Mouse (Mus musculus) adrenal gland, postnatal 25 days (tissue): ENCODE measurements around the gene Cerk. TPM values are rescaled to one million over a fixed set of nuclear protein-coding genes. Genes with fewer than 3 reads are reported as not detected.

Source experiments
- DNase-seq: peaks from one replicate; pipeline ENCODE4 v3.0.0; 2021; ENCODE audit warnings: mixed read lengths
- total RNA-seq: library from RNA; stranded (reverse); gene quantifications from 2 replicates; pipeline ENCODE4 v1.2.3, GENCODE M21; 2021

Gene Cerk
- total RNA-seq, 1 experiment from 2014 or later, result 26.4 TPM

DNA sequence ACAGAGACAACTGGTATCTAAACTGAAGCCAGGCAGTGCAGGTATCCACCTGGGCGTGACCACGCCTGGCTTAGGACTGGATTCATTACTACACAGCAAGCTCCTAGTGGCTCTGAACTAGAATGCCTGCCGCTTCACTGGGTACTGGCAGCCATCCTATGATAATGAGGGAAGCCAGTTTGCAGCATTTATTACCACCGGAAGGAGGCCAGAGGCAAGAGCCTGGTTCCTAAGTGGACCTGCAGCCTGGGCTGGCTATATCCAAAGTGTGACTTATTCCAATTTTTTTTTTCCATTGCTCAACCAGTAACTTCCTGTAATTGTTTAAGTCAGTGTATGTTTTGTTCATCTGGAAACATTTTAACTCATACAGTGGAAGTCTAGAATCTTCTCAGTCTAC lies 20.4 kb upstream of the Cerk start:
- DNase-seq, result no peak

DNA sequence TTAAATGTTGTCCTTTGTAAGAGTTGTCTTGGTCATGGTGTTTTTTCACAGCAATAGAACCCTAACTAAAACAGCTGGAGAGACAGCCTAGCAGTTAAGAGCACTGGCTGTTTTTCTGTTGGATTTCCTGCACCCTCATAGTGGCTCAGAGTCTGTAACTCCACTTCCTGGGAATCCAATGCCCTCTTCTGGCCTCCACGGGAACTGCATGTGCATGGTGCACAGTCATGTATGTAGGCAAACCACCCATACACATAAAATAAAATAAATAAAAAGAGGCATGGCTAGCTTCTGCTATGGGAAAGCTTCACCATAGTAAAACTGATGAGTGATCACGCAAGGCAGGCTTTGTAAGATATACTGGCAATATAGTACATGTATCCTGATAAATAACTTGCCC lies 19.4 kb upstream of the Cerk start:
- DNase-seq, result peak; percentile 66

DNA sequence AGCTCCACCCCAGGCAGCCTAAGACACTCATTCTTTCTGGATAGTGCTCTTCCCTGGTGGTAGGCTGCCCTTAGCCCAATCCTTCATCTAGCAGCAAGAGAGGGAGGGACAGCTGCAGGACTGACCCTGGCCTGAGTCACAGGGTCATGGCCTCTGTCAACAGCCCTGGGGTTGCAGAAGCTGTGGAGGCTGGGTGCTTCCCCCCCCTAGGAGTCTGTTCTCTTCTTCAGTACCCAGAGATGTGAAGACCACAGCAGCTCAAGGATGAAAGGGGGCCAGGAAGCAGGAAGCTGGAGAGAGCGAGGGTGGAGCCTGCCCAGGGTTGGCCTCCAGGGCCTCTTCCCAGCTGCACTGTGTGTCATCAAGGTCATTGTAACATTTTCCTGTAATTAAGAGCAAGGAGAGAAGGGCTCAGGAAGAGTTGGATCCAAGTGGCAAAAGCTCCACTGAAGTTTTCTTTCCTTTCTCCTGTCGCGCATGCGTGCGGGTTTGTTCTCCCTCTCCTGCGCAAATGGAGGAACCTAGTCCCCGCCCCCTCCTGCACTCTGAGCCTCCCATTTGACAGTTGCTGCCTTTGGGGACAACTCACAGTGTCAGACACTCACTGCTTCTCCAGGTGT lies 18.1 kb upstream of the Cerk start:
- peak; percentile 71 for DNase-seq

DNA sequence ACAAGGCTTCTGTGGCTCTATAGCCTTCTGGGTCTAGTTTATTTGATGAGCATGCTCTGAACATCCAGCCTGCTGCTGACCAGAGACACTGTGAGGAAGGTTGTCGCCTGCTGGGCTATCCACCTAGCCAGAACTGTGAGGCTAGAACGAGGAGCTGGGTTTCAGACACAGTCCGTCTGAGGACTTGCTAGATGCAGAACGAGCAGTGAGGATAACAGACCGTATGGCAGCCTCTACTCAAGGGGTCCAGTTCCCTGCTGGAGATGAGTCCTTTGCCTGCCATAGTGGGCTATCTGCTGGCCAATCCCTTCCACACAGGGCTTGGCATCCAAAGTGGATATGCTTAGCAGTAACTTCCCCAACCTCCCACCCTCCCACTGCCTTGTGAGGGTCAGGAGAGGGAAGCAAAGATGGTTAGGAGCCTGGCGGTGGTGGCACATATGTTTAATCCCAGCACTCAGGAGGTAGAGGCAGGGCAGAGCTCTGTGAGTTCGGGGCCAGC lies 17.4 kb upstream of the Cerk start:
- DNase-seq, result no peak

DNA sequence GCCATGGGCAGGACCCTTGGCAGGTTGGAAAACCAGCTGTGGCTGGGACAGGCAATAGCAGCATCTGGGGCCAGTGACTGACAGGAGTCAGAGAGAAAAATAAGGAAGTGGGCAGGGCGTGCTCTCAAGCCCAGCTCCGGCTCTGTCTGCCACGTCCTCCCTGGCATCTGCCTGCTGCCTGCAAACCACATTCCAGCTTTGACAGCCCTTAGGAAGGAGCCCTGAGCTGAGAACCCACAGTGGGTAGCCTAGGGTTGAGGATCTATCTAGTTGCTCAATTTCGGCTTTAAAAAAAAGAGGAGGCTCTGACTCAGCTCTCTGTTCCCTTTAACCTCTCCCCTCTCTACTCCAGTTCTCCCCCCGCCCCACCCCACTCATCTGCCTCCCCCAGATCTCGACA lies 16.7 kb upstream of the Cerk start:
- no peak for DNase-seq

DNA sequence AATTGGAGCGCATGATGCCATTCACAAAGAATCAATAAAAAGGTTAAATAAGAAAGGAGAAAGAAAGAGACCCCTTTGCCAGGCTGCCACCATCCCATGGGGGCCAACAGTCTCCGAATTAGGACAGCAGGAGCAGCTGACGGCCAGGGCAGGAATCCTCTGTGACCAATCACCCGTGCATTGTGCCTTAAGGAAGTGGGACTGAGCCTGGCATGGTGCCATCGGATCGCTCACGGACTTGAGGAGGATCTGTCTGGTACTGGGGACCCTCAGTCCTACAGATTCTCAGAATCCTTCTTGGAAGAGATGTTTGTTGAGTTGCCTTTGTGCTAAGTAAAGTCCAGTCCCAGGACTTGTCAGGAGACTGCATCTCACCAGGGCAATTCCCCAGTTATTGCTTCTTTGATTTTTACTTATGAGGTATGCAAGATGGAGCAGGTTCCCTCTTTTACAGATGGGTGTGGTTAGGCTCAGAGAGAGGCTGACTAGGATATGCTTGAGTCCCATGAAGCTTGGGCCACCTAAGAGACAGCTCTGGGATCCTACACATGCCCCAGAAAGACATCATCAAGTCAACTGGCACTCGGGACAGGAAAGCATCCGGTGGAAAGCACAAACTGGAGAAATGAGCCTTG lies 15.9 kb upstream of the Cerk start:
- DNase-seq, result no peak

DNA sequence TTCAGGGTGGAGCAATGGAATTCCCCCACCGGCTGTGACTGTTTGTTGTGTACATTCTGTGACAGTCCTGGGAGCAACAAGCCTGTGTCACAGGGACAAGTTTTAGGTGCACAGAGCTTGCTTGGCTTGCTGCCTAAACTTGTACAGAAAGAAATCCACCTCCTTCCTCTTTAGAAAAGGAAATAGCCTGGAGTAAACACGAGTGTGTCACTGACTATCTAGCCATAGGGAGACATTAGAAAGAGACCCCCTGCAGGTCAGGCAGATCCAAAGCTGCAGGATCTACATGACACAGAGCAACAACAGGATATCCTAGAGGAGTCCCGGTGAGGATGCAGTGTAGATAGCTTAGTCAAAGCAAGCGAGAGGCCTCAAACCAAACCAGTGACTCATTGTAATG lies 15.2 kb upstream of the Cerk start:
- DNase-seq, result no peak

DNA sequence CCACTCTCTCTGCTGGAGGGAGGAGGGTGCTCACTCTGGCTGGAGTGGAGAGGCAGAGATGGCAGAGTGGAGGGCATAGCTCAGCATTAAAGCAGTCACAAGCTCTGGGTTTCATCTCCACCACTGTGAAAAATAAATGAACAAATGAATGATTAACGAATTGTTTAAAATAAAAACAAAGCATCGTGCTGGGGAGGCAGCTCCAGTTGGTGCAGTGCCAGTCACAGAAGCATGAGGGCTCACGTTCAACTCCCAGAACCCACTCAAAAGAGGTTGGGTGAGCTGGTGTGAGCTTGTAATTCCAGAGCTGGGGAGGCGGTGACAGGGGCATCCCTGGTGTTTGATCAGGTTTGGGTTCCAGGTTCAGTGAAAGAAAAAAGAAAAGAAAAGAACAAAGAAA lies 14.2 kb upstream of the Cerk start:
- no peak for DNase-seq

DNA sequence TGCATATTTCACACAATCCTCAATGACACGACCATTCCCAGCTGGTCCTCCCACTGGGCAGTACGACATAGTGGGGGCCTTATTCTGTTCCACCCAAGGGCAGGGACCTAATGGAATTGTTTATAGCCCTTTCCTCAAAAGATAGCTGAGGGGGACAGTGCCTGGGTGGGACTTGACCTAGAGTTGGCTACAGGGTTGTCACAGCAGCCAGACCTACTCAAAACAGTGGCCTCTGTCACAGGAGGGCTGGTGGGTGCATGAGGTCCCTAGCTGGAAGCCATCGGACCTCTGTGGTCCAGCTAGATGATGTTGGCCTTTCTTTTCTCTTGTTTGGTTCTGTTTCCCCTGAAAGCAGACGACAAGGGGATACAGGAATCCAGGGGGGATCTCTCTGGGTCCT lies 13.5 kb upstream of the Cerk start:
- no peak for DNase-seq

DNA sequence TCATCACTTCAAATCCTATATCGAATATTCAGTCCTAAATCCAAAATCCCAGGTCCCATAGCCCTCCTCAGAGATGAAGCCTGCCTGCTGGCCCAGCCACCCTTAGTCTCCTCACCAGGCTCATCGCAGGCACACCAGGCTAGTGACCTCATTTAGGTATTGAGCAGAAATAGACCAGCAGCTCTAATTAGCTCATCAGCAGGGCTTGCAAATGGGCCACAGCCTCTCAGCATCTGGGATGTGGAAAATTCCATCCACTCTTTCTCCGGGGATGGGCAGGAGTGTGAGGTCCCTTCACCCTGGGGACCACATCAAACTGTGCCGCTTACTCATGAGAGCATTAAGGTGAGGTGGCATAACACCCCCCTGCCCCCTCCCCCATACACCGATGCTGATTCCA lies 13.1 kb upstream of the Cerk start:
- no peak for DNase-seq

DNA sequence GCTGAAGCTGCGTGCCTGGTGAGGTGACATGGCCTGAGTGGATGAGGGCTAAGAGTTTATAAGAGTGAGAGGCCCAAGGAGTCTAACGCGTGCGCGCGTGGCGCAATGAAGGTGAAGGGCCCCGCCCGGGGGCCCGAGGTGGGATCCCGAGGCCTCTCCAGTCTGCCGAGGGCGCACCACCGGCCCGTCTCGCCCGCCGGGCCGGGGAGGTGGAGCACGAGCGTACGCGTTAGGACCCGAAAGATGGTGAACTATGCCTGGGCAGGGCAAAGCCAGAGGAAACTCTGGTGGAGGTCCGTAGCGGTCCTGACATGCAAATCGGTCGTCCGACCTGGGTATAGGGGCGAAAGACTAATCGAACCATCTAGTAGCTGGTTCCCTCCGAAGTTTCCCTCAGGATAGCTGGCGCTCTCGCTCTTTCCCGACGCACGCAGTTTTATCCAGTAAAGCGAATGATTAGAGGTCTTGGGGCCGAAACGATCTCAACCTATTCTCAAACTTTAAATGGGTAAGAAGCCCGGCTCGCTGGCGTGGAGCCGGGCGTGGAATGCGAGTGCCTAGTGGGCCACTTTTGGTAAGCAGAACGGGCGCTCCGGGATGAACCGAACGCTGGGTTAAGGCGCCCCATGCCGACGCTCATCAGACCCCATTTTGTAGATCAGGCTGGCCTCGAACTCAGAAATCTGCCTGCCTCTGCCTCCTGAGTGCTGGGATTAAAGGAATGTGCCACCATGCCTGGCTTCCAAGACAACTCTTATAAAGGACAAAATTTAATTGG lies 8.9 kb upstream of the Cerk start:
- peak; percentile 53 for DNase-seq

DNA sequence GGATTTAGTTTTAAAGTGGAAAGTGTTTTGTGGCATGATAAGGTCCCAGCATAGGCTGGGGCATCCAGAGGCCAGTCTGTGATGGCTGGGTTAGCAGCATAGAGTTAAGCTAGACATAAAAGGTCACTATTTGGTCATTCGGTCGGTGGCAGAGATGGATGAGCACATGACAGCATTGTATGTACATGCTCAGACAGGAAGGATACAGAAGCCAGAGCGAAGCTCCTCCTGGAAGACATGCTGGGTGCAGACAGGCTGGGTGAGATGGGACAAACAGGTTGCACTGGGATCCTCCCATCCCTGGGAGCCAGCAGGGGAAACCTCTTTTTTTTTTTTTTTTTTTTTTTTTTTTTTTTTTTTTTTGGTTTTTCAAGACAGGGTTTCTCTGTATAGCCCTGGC lies 6.0 kb upstream of the Cerk start:
- no peak for DNase-seq

DNA sequence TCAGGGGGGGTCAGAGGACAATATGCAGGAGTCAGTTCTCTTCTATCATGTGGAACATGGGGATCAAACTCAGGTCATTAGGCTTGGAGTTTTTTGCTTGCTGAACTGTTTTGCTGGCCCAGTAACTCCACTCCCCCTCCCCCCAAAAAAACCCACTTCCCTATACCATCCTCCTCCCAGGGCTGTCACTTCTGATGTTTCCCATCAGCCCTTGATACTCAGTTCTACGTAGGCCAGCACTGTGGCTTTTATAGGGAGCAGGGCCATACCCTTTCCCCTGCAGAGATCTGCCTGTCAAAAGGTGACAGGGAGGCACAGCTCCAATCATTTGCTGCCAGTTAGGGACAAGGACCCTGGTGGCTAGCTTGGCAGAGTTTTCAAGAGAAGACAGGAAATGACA lies 5.6 kb upstream of the Cerk start:
- DNase-seq, result no peak

DNA sequence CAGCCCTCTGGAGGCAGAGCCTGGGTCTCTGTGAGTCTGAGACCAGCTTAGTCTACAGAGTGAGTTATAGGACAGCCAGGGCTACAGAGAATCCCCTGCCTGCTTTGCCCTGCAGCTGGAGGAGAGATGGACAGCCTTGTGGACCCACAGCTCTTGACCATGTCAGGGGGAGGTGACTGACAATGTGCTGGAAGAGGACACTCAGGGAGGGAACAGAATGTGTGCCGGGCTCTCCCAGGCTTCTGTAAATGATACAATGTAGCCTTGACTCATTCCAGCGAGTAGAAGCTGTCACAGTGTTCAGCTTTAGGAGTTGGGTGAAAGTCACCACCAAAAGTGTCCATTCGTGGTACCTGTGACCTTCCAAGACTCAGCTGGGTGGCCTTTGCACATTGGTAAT lies 4.4 kb upstream of the Cerk start:
- DNase-seq, result no peak

DNA sequence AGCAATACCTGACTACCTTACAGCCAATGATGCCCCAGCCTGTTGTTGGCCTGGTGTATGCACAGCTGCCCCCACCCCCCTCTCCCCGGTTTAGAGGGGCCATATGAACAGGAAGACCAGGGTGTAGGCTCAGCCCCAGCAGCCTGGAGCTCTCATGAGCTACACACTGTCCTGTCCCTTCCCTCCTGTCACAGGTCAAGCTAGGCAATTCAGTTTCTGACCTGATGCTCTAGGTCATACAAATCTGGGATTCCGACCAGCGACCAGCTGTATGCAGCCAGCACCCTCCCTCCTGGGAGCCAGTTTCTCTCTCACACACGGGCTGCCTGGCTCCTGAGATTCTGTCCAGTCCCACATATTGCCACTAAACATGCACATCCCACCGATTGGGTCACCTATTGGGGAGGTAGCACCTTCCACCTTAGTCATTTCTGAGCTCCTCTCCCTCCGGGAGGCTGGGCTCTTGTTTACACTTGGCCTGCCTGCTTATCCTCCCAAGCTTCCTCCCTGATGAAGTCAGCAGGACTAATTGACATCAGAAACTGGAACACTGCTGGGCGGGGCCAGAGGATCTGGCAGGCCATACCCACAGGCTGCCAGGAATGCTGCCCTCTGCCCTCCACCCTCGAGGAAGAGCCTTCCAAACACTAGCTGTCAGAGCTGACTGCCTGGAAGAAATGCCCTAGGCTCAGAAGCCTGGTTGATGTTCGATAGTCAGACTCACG lies 3.0 kb upstream of the Cerk start:
- DNase-seq, result peak; percentile 88

DNA sequence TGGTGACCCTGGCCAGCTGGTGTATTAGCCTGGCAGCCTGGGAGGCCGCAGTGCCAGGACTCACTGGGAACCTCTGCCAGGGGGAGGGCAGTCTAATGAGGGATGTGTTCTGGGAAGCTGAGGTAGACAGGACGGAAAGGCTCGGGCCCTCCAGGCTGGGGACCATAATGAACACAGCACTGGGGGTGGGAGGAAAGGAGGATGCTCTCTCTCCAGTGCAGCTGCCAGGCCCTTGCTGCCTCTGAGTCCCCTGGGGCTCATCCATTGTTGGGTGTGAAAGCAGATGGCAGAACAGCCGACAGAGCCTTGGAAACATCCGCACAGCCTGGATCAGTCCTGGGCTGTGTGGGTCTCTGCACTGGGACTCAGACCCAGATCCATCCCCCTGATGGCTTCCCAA lies 2.2 kb upstream of the Cerk start:
- no peak for DNase-seq

DNA sequence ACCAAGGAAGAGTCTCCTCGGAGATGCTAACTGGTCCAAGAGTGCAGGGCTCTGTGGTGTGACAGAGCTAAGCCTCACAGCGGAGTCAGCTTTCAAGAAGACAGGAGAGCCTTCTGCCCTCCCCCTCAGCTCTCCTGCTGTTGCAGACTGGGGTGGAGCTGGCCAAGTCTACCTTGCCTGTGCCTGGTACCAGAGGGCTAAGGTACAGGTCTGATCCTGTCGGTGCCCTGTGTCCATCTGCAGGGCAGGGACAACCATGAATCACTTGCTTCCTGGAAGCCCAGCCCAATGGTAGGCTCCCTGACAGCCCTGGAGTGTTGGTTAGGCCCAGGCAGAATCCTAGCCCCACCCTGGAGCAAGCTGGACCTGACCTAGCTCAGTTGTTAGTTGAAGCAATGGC lies 745 bp upstream of the Cerk start:
- DNase-seq, result no peak

DNA sequence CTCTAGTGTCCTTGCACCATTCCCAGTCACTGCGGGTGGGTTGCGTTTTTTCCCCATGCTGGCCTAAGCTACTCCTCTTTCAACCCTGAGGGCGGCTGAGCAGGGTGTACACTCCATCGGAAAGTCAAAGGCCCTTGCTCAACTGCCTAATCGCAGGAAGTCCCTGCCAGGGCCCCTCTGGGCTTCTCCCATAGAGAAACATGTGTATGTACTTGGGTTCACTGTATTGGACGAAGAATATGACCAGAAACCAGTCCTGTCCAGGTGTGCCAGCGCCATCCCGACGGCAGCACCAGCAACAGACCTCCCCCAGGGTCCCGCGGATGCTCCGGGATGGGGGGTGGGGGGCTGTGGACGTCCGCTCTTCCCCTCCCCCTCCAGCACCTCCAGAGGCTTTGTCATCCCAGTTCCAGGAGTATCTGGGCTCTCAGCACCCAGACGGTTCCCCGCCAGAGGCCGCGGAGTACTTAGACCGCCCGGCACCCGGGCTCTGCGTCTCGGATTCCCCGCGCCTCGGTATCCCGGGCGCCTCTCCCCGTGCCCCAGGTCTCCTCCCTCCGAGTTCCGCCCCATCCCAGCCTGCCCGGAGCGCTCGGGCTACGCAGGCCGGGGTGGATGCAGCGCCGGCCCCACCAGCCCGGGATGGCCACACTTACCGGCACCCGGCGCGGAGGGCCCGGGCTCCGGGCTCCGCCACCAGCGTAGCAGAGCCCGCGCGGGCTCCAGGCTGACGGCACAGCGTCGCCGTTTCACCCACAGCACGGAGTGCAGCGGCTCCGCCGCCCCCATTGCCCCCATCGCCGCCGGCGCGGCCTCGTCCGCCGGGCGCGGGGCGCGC lies 871 bp downstream of the Cerk start:
- DNase-seq, result peak; percentile 59

DNA sequence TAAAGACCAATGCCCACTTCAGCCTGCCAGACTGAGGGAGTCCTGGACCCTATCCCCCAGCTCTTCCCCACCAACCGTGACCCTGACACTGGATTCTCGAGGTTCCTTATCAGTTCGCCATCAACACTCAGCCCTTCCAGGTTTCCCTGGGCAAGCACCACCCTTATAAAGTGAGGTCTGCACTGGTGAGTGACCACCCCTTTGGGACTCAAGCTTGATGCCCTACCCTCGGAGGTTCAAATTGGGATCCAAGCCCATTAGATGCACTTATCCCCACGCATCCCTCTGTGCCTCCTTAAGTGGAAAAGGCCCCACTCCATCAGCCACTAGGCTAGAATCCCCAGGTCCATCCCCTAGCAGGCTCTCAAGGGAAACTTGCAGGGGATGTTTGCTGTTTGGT lies 1.9 kb downstream of the Cerk start:
- DNase-seq, result no peak

DNA sequence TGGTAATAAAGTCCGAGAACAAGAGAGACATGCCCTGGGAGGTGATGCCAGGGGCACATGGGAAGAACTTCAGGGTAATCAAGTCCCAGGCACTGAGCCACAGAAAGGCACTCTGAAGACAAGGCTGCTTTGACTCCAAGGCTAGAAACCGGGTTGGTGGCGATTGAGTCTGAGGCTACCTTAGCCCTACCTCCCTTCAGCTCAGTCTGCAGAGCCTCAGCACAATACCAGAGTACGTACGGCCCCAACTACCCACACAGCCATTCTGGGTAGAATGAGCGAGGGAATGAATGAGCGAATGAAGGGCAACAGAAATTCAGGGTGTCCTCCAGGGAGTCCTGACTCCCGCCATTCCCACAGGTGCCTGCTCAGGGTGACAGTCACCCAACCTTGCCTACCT lies 2.5 kb downstream of the Cerk start:
- no peak for DNase-seq

DNA sequence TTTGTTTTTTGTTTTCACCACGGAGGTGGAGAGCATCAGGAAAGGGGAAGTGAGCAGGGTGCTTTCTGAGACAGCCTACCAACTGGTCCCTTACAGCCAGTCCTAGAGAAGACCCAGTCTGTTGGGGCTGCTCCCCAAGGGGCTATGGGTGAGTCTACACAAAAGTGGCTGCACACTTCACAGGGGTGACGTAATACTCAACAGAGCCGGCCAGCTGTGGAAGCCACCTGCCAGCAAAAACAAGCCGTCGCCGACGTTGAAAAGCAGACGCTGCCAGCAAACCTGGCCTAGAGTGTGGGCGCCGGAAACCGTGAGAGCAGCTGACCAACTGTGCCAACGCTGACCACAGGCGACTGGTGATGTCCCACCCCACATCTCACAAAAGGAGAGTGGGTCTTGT lies 3.3 kb downstream of the Cerk start:
- no peak for DNase-seq

DNA sequence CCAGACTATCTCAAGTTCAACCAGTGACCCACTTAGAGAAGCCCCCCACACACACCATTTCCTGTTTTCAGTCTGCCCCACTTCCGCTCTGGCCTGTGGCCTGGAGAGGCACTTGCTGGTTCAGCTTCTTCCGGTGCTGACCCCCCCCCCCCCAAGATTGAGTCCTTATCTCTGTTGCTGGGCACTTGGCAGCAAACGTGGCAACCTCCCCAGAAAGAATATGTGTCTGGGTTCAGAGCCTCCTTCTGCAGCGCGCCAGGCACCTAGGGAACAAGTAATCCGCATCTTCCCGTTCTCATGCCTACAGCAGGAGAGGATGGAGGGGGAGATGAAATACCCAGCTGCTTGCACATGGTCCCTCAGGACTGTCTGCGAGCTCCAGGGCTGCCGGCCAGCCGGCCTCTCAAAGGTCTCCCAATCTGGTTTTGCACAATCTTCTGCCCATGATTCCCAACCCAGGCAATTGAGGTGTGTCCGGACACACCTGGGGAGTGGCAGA lies 4.0 kb downstream of the Cerk start:
- no peak for DNase-seq
